Mouse (Mus musculus) hindbrain, embryonic 11.5 days (tissue): ENCODE data around the gene Ablim1. TPM values are rescaled to one million over a fixed set of nuclear protein-coding genes. Genes with fewer than 3 reads are reported as not detected.
A peak's percentile ranks its signal among the peaks of the same experiment; 100 is the strongest.

Experiments
- ATAC-seq: fragments of 200-750 bp; cut with Nextera tagmentation; 2 replicates; pipeline ENCODE4 v1.8.0; 2017; ENCODE audit warnings: mild to moderate bottlenecking, moderate TSS enrichment, moderate library complexity; ENCODE audit not compliant: low FRiP score
- DNase-seq: peaks from one replicate; pipeline ENCODE4 v3.0.0-alpha.2; 2015; ENCODE audit warnings: low spot score
- H3K27ac ChIP-seq: fragments of 300-500 bp; sonication (generic); 2 replicates; pipeline ENCODE4 v1.5.1; 2014; ENCODE audit warnings: mild to moderate bottlenecking, low read depth, low read length
- H3K27me3 ChIP-seq: fragments of 300-500 bp; sonication (generic); 2 replicates; pipeline ENCODE4 v1.6.1; 2014; ENCODE audit warnings: mild to moderate bottlenecking, low read length, moderate library complexity, mixed read lengths; ENCODE audit not compliant: control insufficient read depth, insufficient read depth
- H3K36me3 ChIP-seq: fragments of 300-500 bp; sonication (generic); 2 replicates; pipeline ENCODE4 v1.6.1; 2014; ENCODE audit warnings: mild to moderate bottlenecking, low read length, moderate library complexity, mixed read lengths; ENCODE audit not compliant: control insufficient read depth, insufficient read depth
- H3K4me1 ChIP-seq: fragments of 300-500 bp; sonication (generic); replicated peaks from 2 replicates; pipeline ENCODE4 v1.6.1; 2014; ENCODE audit warnings: low read length, mixed read lengths; ENCODE audit not compliant: control insufficient read depth, insufficient read depth
- H3K4me2 ChIP-seq: fragments of 300-500 bp; sonication (generic); replicated peaks from 2 replicates; pipeline ENCODE4 v1.6.1; 2014; ENCODE audit warnings: mild to moderate bottlenecking, low read depth, low read length
- H3K4me3 ChIP-seq: fragments of 300-500 bp; sonication (generic); 2 replicates; pipeline ENCODE4 v1.5.1; 2014; ENCODE audit warnings: low read depth, low read length
- H3K9ac ChIP-seq: fragments of 300-500 bp; sonication (generic); 2 replicates; pipeline ENCODE4 v1.6.1; 2014; ENCODE audit warnings: low read depth, low read length
- H3K9me3 ChIP-seq: fragments of 300-500 bp; sonication (generic); 2 replicates; pipeline ENCODE4 v1.6.1; 2016; ENCODE audit warnings: low read length; ENCODE audit not compliant: control insufficient read depth
- WGBS: fragments of 180-500 bp; shearing (Covaris S2); extraction: QIAGEN DNeasy Blood & Tissue Kit; methylation state at CpG from one replicate; pipeline ENCODE4 v1.1.7; 2014; 5-methylcytosine and 5-hydroxymethylcytosine counted together
- polyA plus RNA-seq: library from polyadenylated mRNA; unstranded; fragments of >200 nt; fragmentation: Nextera tagmentation; extraction: Ambion mirVana; gene quantifications from 2 replicates; pipeline ENCODE4 v1.2.1, GENCODE M21; 2014

The Ablim1 gene
- polyA plus RNA-seq, 1 experiment from 2014 or later = 18.6 TPM

GRCm38 (mm10) chr19:57193958-57194357 lies 120.8 kb downstream of the Ablim1 start:
- H3K4me3 ChIP-seq = no peak overlapping the region
- H3K36me3 ChIP-seq = no peaks in the 10 kb centered on the region
- no peak for ATAC-seq
- H3K4me2 ChIP-seq = no peak overlapping the region
- peaks cover 2% of the 10 kb centered on the region; the same call in 1 of the 2 replicates for H3K27me3 ChIP-seq
- H3K9me3 ChIP-seq = no peaks in the 10 kb centered on the region
- no peak overlapping the region for H3K9ac ChIP-seq
- peaks cover 9% of the 10 kb centered on the region for H3K4me1 ChIP-seq
- DNase-seq = peak; percentile 54
- WGBS = 88% methylated on average over 6 of the region's 6 CpGs
- no peak overlapping the region for H3K27ac ChIP-seq

- Histone ChIP-seq H3K36me3 (no peaks in the 10 kb centered on the region), H3K4me2 (no peak overlapping the region), H3K4me1 (peaks cover 6% of the 10 kb centered on the region), H3K9me3 (no peaks in the 10 kb centered on the region), H3K9ac (no peak overlapping the region), H3K4me3 (no peak overlapping the region), H3K27ac (no peak overlapping the region), H3K27me3 (peaks cover 2% of the 10 kb centered on the region; the same call in 1 of the 2 replicates)
- WGBS = 94% methylated on average over 12 of the region's 12 CpGs
- DNase-seq (no peak), ATAC-seq (no peak)
Measured at GRCm38 (mm10) chr19:57193382-57193781, 121.3 kb downstream of the Ablim1 start.

GRCm38 (mm10) chr19:57191109-57191508 lies 123.6 kb downstream of the Ablim1 start:
- H3K27ac ChIP-seq = no peak overlapping the region
- H3K4me3 ChIP-seq = no peak overlapping the region
- no peaks in the 10 kb centered on the region; the same call in 1 of the 2 replicates for H3K27me3 ChIP-seq
- H3K9ac ChIP-seq = no peak overlapping the region
- no peak for DNase-seq
- WGBS = 93% methylated on average over 1 of the region's 1 CpGs
- no peaks in the 10 kb centered on the region for H3K4me1 ChIP-seq
- no peaks in the 10 kb centered on the region for H3K36me3 ChIP-seq
- no peak for ATAC-seq
- H3K9me3 ChIP-seq = no peaks in the 10 kb centered on the region
- H3K4me2 ChIP-seq = no peak overlapping the region

GRCm38 (mm10) chr19:57189427-57189826 lies 125.3 kb downstream of the Ablim1 start:
- H3K9me3 ChIP-seq = no peaks in the 10 kb centered on the region
- H3K36me3 ChIP-seq = no peaks in the 10 kb centered on the region
- 79% methylated on average over 5 of the region's 5 CpGs for WGBS
- DNase-seq = no peak
- H3K4me3 ChIP-seq = no peak overlapping the region
- no peak overlapping the region for H3K9ac ChIP-seq
- H3K4me2 ChIP-seq = no peak overlapping the region
- H3K27me3 ChIP-seq = no peaks in the 10 kb centered on the region
- no peak for ATAC-seq
- no peak overlapping the region for H3K27ac ChIP-seq
- no peaks in the 10 kb centered on the region for H3K4me1 ChIP-seq

GRCm38 (mm10) chr19:57188553-57188952 lies 126.2 kb downstream of the Ablim1 start:
- H3K27me3 ChIP-seq = no peaks in the 10 kb centered on the region
- H3K4me3 ChIP-seq = no peak overlapping the region
- no peak overlapping the region for H3K9ac ChIP-seq
- H3K9me3 ChIP-seq = no peaks in the 10 kb centered on the region
- H3K27ac ChIP-seq = no peak overlapping the region
- no peaks in the 10 kb centered on the region for H3K4me1 ChIP-seq
- ATAC-seq (no peak), DNase-seq (no peak)
- WGBS = 79% methylated on average over 4 of the region's 4 CpGs
- no peak overlapping the region for H3K4me2 ChIP-seq
- H3K36me3 ChIP-seq = no peaks in the 10 kb centered on the region

GRCm38 (mm10) chr19:57185021-57185420 lies 129.7 kb downstream of the Ablim1 start:
- 84% methylated on average over 3 of the region's 3 CpGs for WGBS
- Histone ChIP-seq H3K36me3 (no peaks in the 10 kb centered on the region), H3K4me1 (no peaks in the 10 kb centered on the region), H3K27me3 (no peaks in the 10 kb centered on the region), H3K9me3 (no peaks in the 10 kb centered on the region), H3K4me2 (no peak overlapping the region), H3K9ac (no peak overlapping the region), H3K27ac (no peak overlapping the region), H3K4me3 (no peak overlapping the region)
- ATAC-seq = no peak
- DNase-seq = no peak

- no peaks in the 10 kb centered on the region for H3K9me3 ChIP-seq
Measured at GRCm38 (mm10) chr19:57182938-57183720, 131.6 kb downstream of the Ablim1 start.

GRCm38 (mm10) chr19:57181852-57182528 lies 132.7 kb downstream of the Ablim1 start:
- H3K36me3 ChIP-seq = no peaks in the 10 kb centered on the region
- H3K27ac ChIP-seq = no peak overlapping the region
- DNase-seq = no peak
- no peaks in the 10 kb centered on the region for H3K27me3 ChIP-seq
- H3K9ac ChIP-seq = no peak overlapping the region
- H3K4me3 ChIP-seq = no peak overlapping the region
- WGBS = 88% methylated on average over 10 of the region's 10 CpGs
- no peaks in the 10 kb centered on the region for H3K4me1 ChIP-seq
- no peak for ATAC-seq
- H3K9me3 ChIP-seq = no peaks in the 10 kb centered on the region
- no peak overlapping the region for H3K4me2 ChIP-seq

More at GRCm38 (mm10) chr19:57182938-57183720, 131.6 kb downstream of the Ablim1 start:
- DNase-seq = no peak
- Histone ChIP-seq H3K4me1 (no peaks in the 10 kb centered on the region), H3K9ac (no peak overlapping the region), H3K27me3 (no peaks in the 10 kb centered on the region), H3K27ac (no peak overlapping the region), H3K4me2 (no peak overlapping the region), H3K36me3 (no peaks in the 10 kb centered on the region), H3K4me3 (no peak overlapping the region)
- WGBS = 88% methylated on average over 13 of the region's 13 CpGs
- ATAC-seq = no peak

- Histone ChIP-seq H3K36me3 (no peaks in the 10 kb centered on the region), H3K4me2 (no peak overlapping the region), H3K9ac (no peak overlapping the region), H3K27ac (no peak overlapping the region), H3K27me3 (no peaks in the 10 kb centered on the region), H3K4me3 (no peak overlapping the region), H3K4me1 (no peaks in the 10 kb centered on the region), H3K9me3 (no peaks in the 10 kb centered on the region)
- no peak for ATAC-seq
- no peak for DNase-seq
- WGBS = 81% methylated on average over 6 of the region's 6 CpGs
Measured at GRCm38 (mm10) chr19:57181317-57181716, 133.4 kb downstream of the Ablim1 start.
